Mouse (Mus musculus) intestine, postnatal 0 days (tissue): ENCODE data around the gene Fgfr2. TPM values are rescaled to one million over a fixed set of nuclear protein-coding genes. Genes with fewer than 3 reads are reported as not detected.

Experiments
- ATAC-seq: fragments of 200-750 bp; cut with Nextera tagmentation; 2 replicates; pipeline ENCODE4 v1.8.0; 2017; ENCODE audit warnings: mild to moderate bottlenecking, moderate TSS enrichment, moderate library complexity
- H3K27ac ChIP-seq: fragments of 300-500 bp; sonication (generic); 2 replicates; pipeline ENCODE4 v1.5.1; 2014; ENCODE audit warnings: mild to moderate bottlenecking, low read depth, low read length, moderate library complexity
- H3K27me3 ChIP-seq: fragments of 300-500 bp; sonication (generic); replicated peaks from 2 replicates; pipeline ENCODE4 v1.6.1; 2014; ENCODE audit warnings: low read length, mixed read lengths; ENCODE audit not compliant: control insufficient read depth, insufficient read depth
- H3K36me3 ChIP-seq: fragments of 300-500 bp; sonication (generic); 2 replicates; pipeline ENCODE4 v1.6.1; 2014; ENCODE audit warnings: mild to moderate bottlenecking, moderate library complexity; ENCODE audit not compliant: control insufficient read depth, insufficient read depth
- H3K4me1 ChIP-seq: fragments of 300-500 bp; sonication (generic); replicated peaks from 2 replicates; pipeline ENCODE4 v1.6.1; 2014; ENCODE audit warnings: antibody characterized with exemption, low read length, mixed read lengths; ENCODE audit not compliant: control insufficient read depth, insufficient read depth
- H3K4me2 ChIP-seq: fragments of 300-500 bp; sonication (generic); replicated peaks from 2 replicates; pipeline ENCODE4 v1.6.1; 2014; ENCODE audit warnings: low read depth, mild to moderate bottlenecking, moderate library complexity
- H3K4me3 ChIP-seq: fragments of 300-500 bp; sonication (generic); 2 replicates; pipeline ENCODE4 v1.5.1; 2014; ENCODE audit warnings: low read depth, low read length
- H3K9ac ChIP-seq: fragments of 300-500 bp; sonication (generic); 2 replicates; pipeline ENCODE4 v1.6.1; 2014; ENCODE audit warnings: mild to moderate bottlenecking, low read depth, low read length
- H3K9me3 ChIP-seq: fragments of 300-500 bp; sonication (generic); 2 replicates; pipeline ENCODE4 v1.6.1; 2016; ENCODE audit warnings: mixed run types; ENCODE audit not compliant: control insufficient read depth
- CTCF ChIP-seq: sonication (generic); IDR thresholded peaks from 2 replicates; pipeline ENCODE4 v1.5.1; 2016; ENCODE audit warnings: low read depth, mild to moderate bottlenecking, control low read depth, antibody characterized with exemption, moderate library complexity
- WGBS: fragments of 180-500 bp; shearing (Covaris S2); extraction: QIAGEN DNeasy Blood & Tissue Kit; methylation state at CpG from one replicate; pipeline ENCODE4 v1.1.7; 2014; 5-methylcytosine and 5-hydroxymethylcytosine counted together
- polyA plus RNA-seq: library from polyadenylated mRNA; unstranded; fragments of >200 nt; fragmentation: Nextera tagmentation; extraction: Ambion mirVana; gene quantifications from 2 replicates; pipeline ENCODE4 v1.2.1, GENCODE M21; 2015

Gene Fgfr2
- polyA plus RNA-seq, 1 experiment from 2014 or later, result 29.5 TPM

DNA sequence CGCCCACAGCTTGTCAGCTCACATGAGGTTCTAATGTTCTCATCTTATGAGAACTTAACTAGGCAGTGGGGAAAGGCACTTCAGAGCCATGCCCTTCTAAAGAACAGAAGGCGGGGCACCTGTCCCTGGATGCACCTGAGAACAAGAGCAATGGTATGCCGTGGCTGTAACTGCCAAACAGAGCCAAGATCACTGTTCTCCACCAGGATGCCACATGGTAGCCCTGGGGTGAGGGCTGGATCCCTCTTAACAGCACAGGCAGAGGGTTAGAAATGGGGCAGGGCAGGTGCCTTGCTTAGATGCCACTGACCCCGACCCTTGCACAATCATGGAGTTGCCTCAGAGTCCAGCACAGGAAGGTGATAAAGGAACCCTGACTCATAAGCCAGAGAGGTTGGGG lies 2903.3 kb downstream of the Fgfr2 start:
- Histone ChIP-seq H3K9ac (no peak overlapping the region), H3K27ac (peak overlapping the region; percentile 5; the same call in 1 of the 2 replicates), H3K4me3 (no peak overlapping the region), H3K4me2 (no peak overlapping the region), H3K4me1 (peaks cover 5% of the 10 kb centered on the region; the same call in 1 of the 2 replicates), H3K9me3 (no peaks in the 10 kb centered on the region), H3K36me3 (no peaks in the 10 kb centered on the region; the same call in 1 of the 2 replicates), H3K27me3 (no peaks in the 10 kb centered on the region)
- no peak for TF ChIP-seq CTCF
- WGBS, result 42% methylated on average over 4 of the region's 4 CpGs
- peak; percentile 81 for ATAC-seq

DNA sequence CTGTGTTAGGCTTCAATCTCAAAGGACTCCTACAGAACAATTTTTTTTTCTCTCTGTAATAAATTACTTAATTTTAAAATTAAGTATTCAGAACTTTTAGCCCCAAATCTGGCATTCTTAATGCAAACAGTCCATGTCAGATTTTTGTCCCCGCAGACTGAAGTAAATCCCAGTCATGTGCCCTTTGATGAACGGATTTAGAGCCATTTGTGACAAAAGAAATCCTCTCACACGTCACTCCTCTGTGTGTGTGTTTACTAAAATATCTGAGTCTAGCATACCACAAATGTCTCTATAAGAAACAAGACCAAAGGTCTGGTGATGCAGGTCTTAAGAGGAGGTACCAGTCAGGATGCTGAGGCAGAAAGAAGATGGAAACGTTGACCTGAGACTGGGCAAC lies 2906.9 kb downstream of the Fgfr2 start:
- H3K4me1 ChIP-seq, result no peaks in the 10 kb centered on the region
- H3K9ac ChIP-seq, result no peak overlapping the region
- no peaks in the 10 kb centered on the region; the same call in 1 of the 2 replicates for H3K36me3 ChIP-seq
- no peaks in the 10 kb centered on the region for H3K27me3 ChIP-seq
- H3K9me3 ChIP-seq, result no peaks in the 10 kb centered on the region
- no peak overlapping the region for H3K4me2 ChIP-seq
- 54% methylated on average over 4 of the region's 4 CpGs for WGBS
- ATAC-seq, result no peak
- no peak for TF ChIP-seq CTCF
- no peak overlapping the region for H3K27ac ChIP-seq
- H3K4me3 ChIP-seq, result no peak overlapping the region

DNA sequence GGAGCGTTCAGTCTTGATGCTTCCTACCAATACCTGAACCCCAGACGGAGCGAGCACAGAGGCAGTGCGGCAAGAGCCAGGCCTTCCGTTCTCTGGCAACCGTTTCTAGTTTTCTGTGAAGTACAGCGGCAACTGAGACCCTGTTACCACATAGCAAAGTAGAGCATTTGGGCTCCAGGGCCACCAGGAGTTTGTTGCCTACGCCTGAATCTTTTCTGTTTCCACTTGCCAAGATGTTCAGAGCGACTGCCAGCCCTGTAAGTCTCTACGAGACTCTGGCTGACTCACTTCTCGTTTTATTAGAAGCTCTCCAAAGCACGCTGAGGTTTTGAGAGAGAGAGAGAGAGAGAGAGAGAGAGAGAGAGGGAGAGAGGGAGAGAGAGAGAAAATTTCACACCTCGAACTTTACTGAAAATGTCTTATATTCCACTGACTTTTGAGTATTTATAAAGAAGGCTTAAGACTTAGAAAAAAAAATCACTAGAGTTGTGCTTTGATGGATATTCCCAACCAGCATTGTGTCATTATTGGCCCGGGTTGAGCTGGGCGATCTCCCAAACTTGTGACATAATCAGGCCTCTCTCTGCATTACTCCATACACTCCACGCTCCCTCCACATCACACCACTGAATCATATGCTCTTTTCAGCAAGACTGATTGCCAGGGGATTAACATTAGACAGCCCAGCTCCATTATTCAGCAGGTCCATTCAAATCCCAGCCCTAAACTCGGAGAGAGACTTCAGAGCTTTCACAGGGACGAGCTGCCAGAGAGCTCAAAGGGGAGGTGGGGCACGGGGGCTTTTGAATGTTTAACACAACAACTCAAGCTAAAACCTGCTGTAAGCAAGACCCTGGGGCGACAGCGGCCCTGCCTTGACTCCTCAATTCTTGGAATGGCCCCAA lies 2907.6 kb downstream of the Fgfr2 start:
- Histone ChIP-seq H3K4me2 (no peak overlapping the region), H3K27ac (no peak overlapping the region), H3K9ac (no peak overlapping the region), H3K4me1 (no peaks in the 10 kb centered on the region), H3K4me3 (no peak overlapping the region), H3K36me3 (no peaks in the 10 kb centered on the region; the same call in 1 of the 2 replicates), H3K9me3 (no peaks in the 10 kb centered on the region), H3K27me3 (no peaks in the 10 kb centered on the region)
- 67% methylated on average over 21 of the region's 21 CpGs for WGBS
- ATAC-seq, result no peak
- no peak for TF ChIP-seq CTCF

DNA sequence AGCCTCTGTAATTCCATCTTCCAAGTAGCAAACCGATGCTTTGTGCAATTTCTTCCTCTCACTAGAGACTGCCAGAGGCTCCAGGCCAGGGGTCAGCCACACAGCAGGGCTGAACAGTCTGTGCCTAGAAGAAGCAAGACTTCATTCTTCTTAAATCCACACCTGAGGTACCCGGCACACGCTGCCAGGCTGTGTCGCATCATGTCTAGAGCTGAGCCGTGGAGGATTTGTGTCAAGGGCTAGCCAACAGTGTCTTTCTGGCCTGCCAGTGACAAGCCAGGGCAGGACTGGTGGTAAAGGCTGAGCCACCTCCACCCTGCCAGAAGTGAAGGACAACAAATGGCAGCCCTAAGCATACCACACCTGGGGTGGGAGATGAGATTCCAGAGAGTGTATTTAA lies 2910.0 kb downstream of the Fgfr2 start:
- 91% methylated on average over 5 of the region's 5 CpGs for WGBS
- no peak for TF ChIP-seq CTCF
- no peak for ATAC-seq
- Histone ChIP-seq H3K9me3 (no peaks in the 10 kb centered on the region), H3K27me3 (no peaks in the 10 kb centered on the region), H3K4me1 (no peaks in the 10 kb centered on the region), H3K9ac (no peak overlapping the region), H3K4me2 (no peak overlapping the region), H3K27ac (no peak overlapping the region), H3K36me3 (no peaks in the 10 kb centered on the region; the same call in 1 of the 2 replicates), H3K4me3 (no peak overlapping the region)

DNA sequence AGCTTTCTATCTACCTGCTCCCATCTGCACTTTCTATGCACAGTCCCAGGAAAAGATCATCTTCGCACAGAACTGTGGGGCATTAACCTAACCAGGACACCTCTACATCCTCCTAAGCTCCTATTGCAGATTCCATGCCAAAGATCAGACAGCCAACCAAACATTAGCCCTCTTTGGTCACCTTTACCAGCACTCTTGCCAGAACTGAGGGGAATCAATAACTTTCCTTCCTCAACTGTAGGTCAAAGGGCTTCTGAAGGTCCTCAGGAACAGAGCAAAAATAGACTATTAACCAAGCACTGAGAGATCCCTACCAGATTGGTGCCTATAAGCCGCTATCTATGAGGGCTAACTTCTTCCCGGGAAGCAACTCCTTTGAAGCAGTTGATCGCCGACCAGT lies 2911.7 kb downstream of the Fgfr2 start:
- Histone ChIP-seq H3K9me3 (no peaks in the 10 kb centered on the region), H3K9ac (no peak overlapping the region), H3K4me3 (no peak overlapping the region), H3K4me1 (no peaks in the 10 kb centered on the region), H3K27ac (no peak overlapping the region), H3K36me3 (peaks cover 5% of the 10 kb centered on the region; the same call in 1 of the 2 replicates), H3K27me3 (no peaks in the 10 kb centered on the region), H3K4me2 (no peak overlapping the region)
- 73% methylated on average over 5 of the region's 5 CpGs for WGBS
- ATAC-seq, result no peak
- TF ChIP-seq CTCF, result no peak

DNA sequence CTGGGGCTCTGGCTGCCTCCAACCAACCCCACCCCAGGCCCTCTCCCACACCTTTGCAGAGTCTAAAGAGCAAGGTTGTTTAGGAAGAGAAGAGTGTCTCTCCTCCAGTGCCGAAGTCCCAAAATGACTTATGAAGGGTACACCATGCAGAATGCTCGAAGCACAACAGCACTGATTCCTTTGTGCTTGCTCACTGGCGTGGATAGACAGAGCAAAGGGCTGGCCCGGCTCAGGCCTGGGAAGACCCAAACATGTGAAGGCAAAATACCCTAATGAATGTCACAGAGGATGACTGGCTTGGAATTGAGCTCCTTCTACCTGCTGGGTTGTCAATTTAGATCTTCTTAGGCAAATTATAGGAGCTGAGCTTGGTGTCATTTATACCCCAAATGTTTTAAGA lies 2914.5 kb downstream of the Fgfr2 start:
- 94% methylated on average over 4 of the region's 4 CpGs for WGBS
- H3K4me2 ChIP-seq, result no peak overlapping the region
- no peaks in the 10 kb centered on the region for H3K4me1 ChIP-seq
- no peak overlapping the region for H3K9ac ChIP-seq
- no peaks in the 10 kb centered on the region for H3K9me3 ChIP-seq
- peaks cover 5% of the 10 kb centered on the region; the same call in 1 of the 2 replicates for H3K36me3 ChIP-seq
- no peak overlapping the region for H3K4me3 ChIP-seq
- no peak overlapping the region for H3K27ac ChIP-seq
- TF ChIP-seq CTCF, result no peak
- ATAC-seq, result no peak
- H3K27me3 ChIP-seq, result no peaks in the 10 kb centered on the region
